Mouse (Mus musculus) erythroblast, embryonic 14.5 days (primary cell): ENCODE data around the gene Nin.

Experiments
- GATA1 ChIP-seq: IDR thresholded peaks from 2 replicates; pipeline ENCODE4 v1.6.1; 2012; ENCODE audit warnings: low read length, inconsistent platforms, mixed read lengths
- TAL1 ChIP-seq: IDR thresholded peaks from 3 replicates; pipeline ENCODE4 v1.6.1; 2012; ENCODE audit warnings: low read length, inconsistent platforms, mixed read lengths

GRCm38 (mm10) chr12:69967112-69967511 lies 146.4 kb downstream of the Nin start:
- no peak for TF ChIP-seq GATA1
- TF ChIP-seq TAL1: no peak
